Mouse (Mus musculus) embryo, embryonic 10 days (tissue): ENCODE data around the gene Serpinb1b.
A peak's percentile ranks its signal among the peaks of the same experiment; 100 is the strongest.
"Not testable (repeated sequence)": the region's sequence is repeated elsewhere in the genome, so short reads cannot be mapped to it uniquely, and the experiment has no call there.

ENCODE experiments used
- DNase-seq: peaks from one replicate; pipeline ENCODE4 v3.0.0-alpha.2; 2015; ENCODE audit warnings: low spot score

The Serpinb1b gene

GRCm38 (mm10) chr13:33078056-33078705 is at the start of gene Serpinb1b:
Serpinb1b (plus strand) TSS chr13:33078575.
- DNase-seq = peak; percentile 28

- DNase-seq = not testable (repeated sequence)
These were observed 48.9 kb upstream of the Serpinb1b start for GRCm38 (mm10) chr13:33029478-33029877.

GRCm38 (mm10) chr13:33030281-33030680 is 48.1 kb upstream of the Serpinb1b start:
- DNase-seq = no peak

GRCm38 (mm10) chr13:33035506-33035905 is 42.9 kb upstream of the Serpinb1b start:
- DNase-seq = no peak

- DNase-seq = no peak
These were observed 34.8 kb upstream of the Serpinb1b start for GRCm38 (mm10) chr13:33043542-33043941.

GRCm38 (mm10) chr13:33047234-33047633 is 31.1 kb upstream of the Serpinb1b start:
- no peak for DNase-seq

- no peak for DNase-seq
These were observed 30.2 kb upstream of the Serpinb1b start for GRCm38 (mm10) chr13:33048187-33048586.

- DNase-seq = no peak
These were observed 26.7 kb upstream of the Serpinb1b start for GRCm38 (mm10) chr13:33051697-33052096.

GRCm38 (mm10) chr13:33063048-33063447 is 15.3 kb upstream of the Serpinb1b start:
- DNase-seq = no peak

- DNase-seq = no peak
These were observed 10.9 kb upstream of the Serpinb1b start for GRCm38 (mm10) chr13:33067387-33067977.

GRCm38 (mm10) chr13:33068164-33068563 is 10.2 kb upstream of the Serpinb1b start:
- DNase-seq = no peak

GRCm38 (mm10) chr13:33071776-33072175 is 6.6 kb upstream of the Serpinb1b start:
- DNase-seq = no peak

- peak; percentile 51 for DNase-seq
These were observed 4.3 kb upstream of the Serpinb1b start for GRCm38 (mm10) chr13:33074029-33074428.

- DNase-seq = no peak
These were observed 2.1 kb upstream of the Serpinb1b start for GRCm38 (mm10) chr13:33076247-33076646.

GRCm38 (mm10) chr13:33077026-33077685 is 1.2 kb upstream of the Serpinb1b start:
- no peak for DNase-seq

GRCm38 (mm10) chr13:33079391-33079790 is 1.0 kb downstream of the Serpinb1b start:
- DNase-seq = peak; percentile 60

- DNase-seq = peak; percentile 58
These were observed 2.0 kb downstream of the Serpinb1b start for GRCm38 (mm10) chr13:33080356-33080755.

- DNase-seq = no peak
These were observed 5.5 kb downstream of the Serpinb1b start for GRCm38 (mm10) chr13:33083834-33084233.

GRCm38 (mm10) chr13:33084975-33085694 is 6.8 kb downstream of the Serpinb1b start:
- DNase-seq = no peak

- peak; percentile 24 for DNase-seq
These were observed 7.5 kb downstream of the Serpinb1b start for GRCm38 (mm10) chr13:33085695-33086432.

GRCm38 (mm10) chr13:33089566-33089965 is 11.2 kb downstream of the Serpinb1b start:
- no peak for DNase-seq

GRCm38 (mm10) chr13:33090546-33090945 is 12.2 kb downstream of the Serpinb1b start:
- DNase-seq = no peak
